Mouse (Mus musculus): ENCODE measurements around the gene Mdm2. TPM values are rescaled to one million over a fixed set of nuclear protein-coding genes. Genes with fewer than 3 reads are reported as not detected.

Mdm2 gene
- total and polyA plus RNA-seq, 2 experiments from 2014 or later, result 24.6 to 28.9 TPM

GRCm38 (mm10) chr10:117697561-117698115 lies 12.9 kb downstream of the Mdm2 start:
- Histone ChIP-seq H3K4me3 (ENCODE audit: low read length) (no peak overlapping the region), H3K9ac (replicated peaks; ENCODE audit: low read length) (no peak overlapping the region), H3K4me1 (ENCODE audit: insufficient read depth, low read length) (no peaks in the 10 kb centered on the region), H3K27ac (no peak overlapping the region), H3K27me3 (ENCODE audit: insufficient read depth, low read length) (no peaks in the 10 kb centered on the region), H3K9me3 (ENCODE audit: low read length) (no peaks in the 10 kb centered on the region), H3K36me3 (ENCODE audit: insufficient read depth, low read length) (peaks cover 70% of the 10 kb centered on the region), H3K4me2 (ENCODE audit: low read depth, low read length) (no peak overlapping the region)
- ATAC-seq (no peak), DNase-seq (ENCODE audit: low spot score) (no peak)
- TF ChIP-seq CTCF (IDR thresholded peaks at IDR 0.05; ENCODE audit: low read depth), result no peak
- 96% methylated on average over 3 of the region's 3 CpGs for WGBS

GRCm38 (mm10) chr10:117696827-117697560 lies 13.6 kb downstream of the Mdm2 start:
- Histone ChIP-seq H3K4me3 (ENCODE audit: low read length) (no peak overlapping the region), H3K27me3 (ENCODE audit: insufficient read depth, low read length) (no peaks in the 10 kb centered on the region), H3K9me3 (ENCODE audit: low read length) (no peaks in the 10 kb centered on the region), H3K36me3 (ENCODE audit: insufficient read depth, low read length) (peaks cover 74% of the 10 kb centered on the region), H3K27ac (no peak overlapping the region), H3K4me2 (ENCODE audit: low read depth, low read length) (no peak overlapping the region), H3K4me1 (ENCODE audit: insufficient read depth, low read length) (no peaks in the 10 kb centered on the region), H3K9ac (replicated peaks; ENCODE audit: low read length) (no peak overlapping the region)
- DNase-seq (ENCODE audit: low spot score), result no peak
- WGBS, result 97% methylated on average over 6 of the region's 6 CpGs
- no peak for ATAC-seq
- no peak for TF ChIP-seq CTCF (IDR thresholded peaks at IDR 0.05; ENCODE audit: low read depth)

- TF ChIP-seq CTCF (IDR thresholded peaks at IDR 0.05; ENCODE audit: low read depth), result no peak
- H3K4me1 ChIP-seq (ENCODE audit: insufficient read depth, low read length), result no peaks in the 10 kb centered on the region
- no peaks in the 10 kb centered on the region for H3K27me3 ChIP-seq (ENCODE audit: insufficient read depth, low read length)
- H3K36me3 ChIP-seq (ENCODE audit: insufficient read depth, low read length), result peaks cover 73% of the 10 kb centered on the region
- no peak overlapping the region for H3K27ac ChIP-seq
- WGBS, result 92% methylated on average over 8 of the region's 8 CpGs
- H3K9me3 ChIP-seq (ENCODE audit: low read length), result no peaks in the 10 kb centered on the region
- ATAC-seq (no peak), DNase-seq (ENCODE audit: low spot score) (no peak)
- H3K4me2 ChIP-seq (ENCODE audit: low read depth, low read length), result no peak overlapping the region
- no peak overlapping the region for H3K4me3 ChIP-seq (ENCODE audit: low read length)
- no peak overlapping the region for H3K9ac ChIP-seq (replicated peaks; ENCODE audit: low read length)
These were observed 14.3 kb downstream of the Mdm2 start for GRCm38 (mm10) chr10:117696021-117696826.

GRCm38 (mm10) chr10:117695605-117696004 lies 15.0 kb downstream of the Mdm2 start:
- H3K9me3 ChIP-seq (ENCODE audit: low read length), result no peaks in the 10 kb centered on the region
- ATAC-seq (no peak), DNase-seq (ENCODE audit: low spot score) (no peak)
- no peaks in the 10 kb centered on the region for H3K4me1 ChIP-seq (ENCODE audit: insufficient read depth, low read length)
- no peak overlapping the region for H3K4me3 ChIP-seq (ENCODE audit: low read length)
- no peak overlapping the region for H3K27ac ChIP-seq
- H3K36me3 ChIP-seq (ENCODE audit: insufficient read depth, low read length), result peaks cover 74% of the 10 kb centered on the region
- no peak overlapping the region for H3K9ac ChIP-seq (replicated peaks; ENCODE audit: low read length)
- H3K27me3 ChIP-seq (ENCODE audit: insufficient read depth, low read length), result no peaks in the 10 kb centered on the region
- WGBS, result 98% methylated on average over 4 of the region's 4 CpGs
- no peak for TF ChIP-seq CTCF (IDR thresholded peaks at IDR 0.05; ENCODE audit: low read depth)
- H3K4me2 ChIP-seq (ENCODE audit: low read depth, low read length), result no peak overlapping the region

GRCm38 (mm10) chr10:117695027-117695426 lies 15.5 kb downstream of the Mdm2 start:
- TF ChIP-seq CTCF (IDR thresholded peaks at IDR 0.05; ENCODE audit: low read depth), result no peak
- Histone ChIP-seq H3K9ac (replicated peaks; ENCODE audit: low read length) (no peak overlapping the region), H3K27ac (no peak overlapping the region), H3K4me2 (ENCODE audit: low read depth, low read length) (no peak overlapping the region), H3K27me3 (ENCODE audit: insufficient read depth, low read length) (no peaks in the 10 kb centered on the region), H3K4me3 (ENCODE audit: low read length) (no peak overlapping the region), H3K36me3 (ENCODE audit: insufficient read depth, low read length) (peaks cover 75% of the 10 kb centered on the region), H3K4me1 (ENCODE audit: insufficient read depth, low read length) (no peaks in the 10 kb centered on the region), H3K9me3 (ENCODE audit: low read length) (no peaks in the 10 kb centered on the region)
- no peak for DNase-seq (ENCODE audit: low spot score)
- WGBS, result 93% methylated on average over 4 of the region's 4 CpGs
- ATAC-seq, result no peak

- no peak overlapping the region for H3K27ac ChIP-seq
- DNase-seq (ENCODE audit: low spot score), result no peak
- H3K9ac ChIP-seq (replicated peaks; ENCODE audit: low read length), result no peak overlapping the region
- no peak overlapping the region for H3K4me2 ChIP-seq (ENCODE audit: low read depth, low read length)
- no peaks in the 10 kb centered on the region for H3K27me3 ChIP-seq (ENCODE audit: insufficient read depth, low read length)
- peaks cover 71% of the 10 kb centered on the region for H3K36me3 ChIP-seq (ENCODE audit: insufficient read depth, low read length)
- TF ChIP-seq CTCF (IDR thresholded peaks at IDR 0.05; ENCODE audit: low read depth), result no peak
- 0 out of 2 replicates have a peak, but pooled peaks have one; percentile 12 for ATAC-seq
- H3K4me1 ChIP-seq (ENCODE audit: insufficient read depth, low read length), result no peaks in the 10 kb centered on the region
- WGBS, result 93% methylated on average over 6 of the region's 6 CpGs
- no peak overlapping the region for H3K4me3 ChIP-seq (ENCODE audit: low read length)
- H3K9me3 ChIP-seq (ENCODE audit: low read length), result no peaks in the 10 kb centered on the region
These were observed 16.2 kb downstream of the Mdm2 start for GRCm38 (mm10) chr10:117694255-117694953.
